Mouse (Mus musculus): ENCODE measurements around the gene Ddx47.

Ddx47 gene

DNA sequence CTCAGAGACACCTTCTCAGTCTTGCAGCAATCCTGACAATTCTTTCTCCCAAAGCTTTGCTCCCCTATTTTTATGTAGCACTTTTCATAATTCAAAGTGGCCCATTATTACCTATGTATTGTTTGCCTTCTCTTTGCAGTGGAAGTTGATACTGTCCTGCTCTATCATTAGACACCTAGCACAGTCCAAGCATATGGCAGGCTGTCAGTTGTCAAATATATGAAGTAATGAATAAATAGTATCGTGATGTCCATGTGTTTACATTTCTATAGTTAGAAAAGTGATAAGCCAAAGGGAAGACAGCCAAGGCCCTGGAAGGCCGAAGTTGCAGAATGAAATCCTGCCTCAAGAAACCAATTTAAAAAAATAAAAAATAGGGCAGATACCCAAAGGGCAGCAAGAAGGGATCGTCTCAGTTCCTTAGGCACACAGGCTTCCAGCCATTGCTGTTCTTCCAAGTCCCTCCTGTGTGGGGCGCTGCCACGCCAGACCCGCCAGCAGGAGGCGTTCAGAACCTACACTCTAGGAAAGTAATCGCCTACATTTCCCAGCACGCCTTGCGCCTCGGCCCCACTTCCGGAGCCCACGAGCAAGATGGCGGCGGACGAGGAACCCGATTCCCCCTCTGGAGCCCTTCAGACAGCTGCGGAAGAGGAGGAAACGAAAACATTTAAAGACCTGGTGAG is at the start of gene Ddx47:
TSS of gene Ddx47 (plus strand) at position 565 of the 686 bp plus-strand sequence.
- DNase-seq (ENCODE audit: low spot score): peak; percentile 97

DNA sequence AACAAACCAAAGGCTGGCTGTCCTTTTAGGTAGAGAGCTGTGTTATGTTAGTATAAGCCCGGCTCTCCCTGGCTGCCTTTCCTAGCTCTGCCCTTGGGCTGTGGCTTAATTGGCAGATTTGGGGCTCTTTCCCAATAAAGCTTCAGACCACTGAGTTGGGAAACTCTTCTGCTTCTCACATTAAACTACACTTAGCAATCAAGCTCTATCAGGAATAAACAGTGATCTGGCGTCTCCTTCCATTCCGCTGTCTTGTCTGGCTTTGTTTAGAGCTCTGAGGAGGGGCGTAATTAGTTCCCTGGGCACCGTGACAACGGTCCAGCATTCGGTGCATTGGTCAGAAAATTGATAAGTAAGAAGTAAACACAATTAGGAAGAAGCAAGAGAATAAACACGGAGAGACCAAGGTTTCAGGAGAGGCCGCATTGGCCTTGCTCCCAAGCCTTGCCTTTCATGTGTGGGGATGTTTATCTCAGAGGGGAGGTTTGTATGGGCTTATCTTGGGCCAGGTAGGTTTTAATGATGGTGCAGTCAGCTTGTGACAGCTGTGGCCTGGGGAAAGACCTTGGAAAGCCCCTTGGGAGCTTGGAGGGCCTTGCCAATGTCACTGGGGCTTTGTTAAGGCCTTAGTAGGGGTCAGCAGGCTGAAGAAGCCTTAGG is 49.4 kb upstream of the Ddx47 start:
- DNase-seq (ENCODE audit: low spot score): no peak

DNA sequence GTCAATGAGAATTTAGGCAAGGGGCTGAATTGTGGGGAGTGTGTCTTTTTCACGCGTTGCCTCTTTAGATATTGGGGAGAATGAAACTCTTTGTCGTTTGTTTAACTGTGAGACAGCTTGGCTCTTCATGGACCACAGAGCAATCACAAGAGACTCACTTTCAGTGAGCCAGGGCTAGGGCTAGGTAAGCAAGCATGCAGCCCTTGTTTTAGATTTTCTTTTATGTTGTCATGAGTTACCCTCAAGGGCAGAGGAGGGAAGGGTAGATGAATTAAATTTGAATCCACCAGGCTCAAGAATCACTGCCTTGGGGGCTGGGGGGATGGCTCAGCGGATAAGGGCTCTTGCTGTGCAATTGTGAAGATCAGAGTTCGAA is 48.9 kb upstream of the Ddx47 start:
- DNase-seq (ENCODE audit: low spot score): peak; percentile 18

DNA sequence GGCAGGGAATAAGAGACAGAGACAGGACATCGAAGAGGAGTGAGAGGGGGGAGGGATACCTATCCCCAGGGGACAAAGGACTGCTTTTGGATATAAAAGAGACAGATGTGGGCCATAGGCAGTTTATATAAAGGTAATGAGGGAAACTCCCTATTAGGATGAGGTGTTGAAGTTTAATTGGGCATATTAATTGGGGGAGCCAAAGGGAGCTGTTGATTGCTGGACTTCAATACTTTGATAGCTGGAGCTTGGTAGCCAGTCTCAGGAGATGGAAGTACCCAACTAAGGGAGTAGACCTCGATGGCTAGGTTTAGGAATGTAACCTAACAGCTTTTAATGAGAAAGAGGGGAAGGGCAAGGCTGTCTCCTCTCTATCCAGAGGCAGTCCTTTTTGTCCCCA is 47.5 kb upstream of the Ddx47 start:
- no peak for DNase-seq (ENCODE audit: low spot score)

DNA sequence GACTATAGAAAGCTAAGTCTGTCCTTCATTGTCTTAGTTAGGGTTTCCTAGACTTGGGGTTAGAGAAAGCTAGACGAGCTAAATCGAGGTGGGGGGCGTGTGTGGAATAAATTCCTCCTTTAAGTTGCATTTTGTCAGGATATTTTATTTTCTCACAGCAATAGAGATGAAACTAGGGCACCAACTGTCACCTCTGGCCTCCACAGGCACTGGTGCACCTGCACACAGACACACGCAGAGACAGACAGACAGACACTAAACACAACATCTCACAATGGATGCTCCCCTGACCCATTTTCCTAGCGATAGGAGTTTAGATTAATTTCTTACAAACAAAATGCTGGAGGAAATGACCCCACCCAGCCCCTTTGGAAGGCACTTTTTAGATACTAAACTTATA is 44.7 kb upstream of the Ddx47 start:
- DNase-seq (ENCODE audit: low spot score): no peak

DNA sequence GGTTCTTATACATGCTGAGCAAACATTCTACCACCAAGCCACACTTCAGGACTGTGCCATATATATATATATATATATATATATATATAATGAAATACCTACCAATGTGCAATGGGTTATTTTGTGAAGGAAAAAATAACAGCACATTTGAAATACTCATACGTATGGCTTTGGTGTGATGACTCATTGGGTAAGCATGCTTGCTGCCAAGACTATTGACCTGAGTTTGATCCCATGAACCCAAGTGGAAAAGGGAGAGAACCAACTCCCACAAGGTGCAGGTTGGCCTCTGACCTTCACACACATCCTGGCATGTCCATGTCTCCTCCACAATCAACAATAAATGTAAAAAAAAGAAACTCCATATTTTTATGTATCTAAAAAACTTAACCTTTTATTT is 43.1 kb upstream of the Ddx47 start:
- DNase-seq (ENCODE audit: low spot score): no peak

DNA sequence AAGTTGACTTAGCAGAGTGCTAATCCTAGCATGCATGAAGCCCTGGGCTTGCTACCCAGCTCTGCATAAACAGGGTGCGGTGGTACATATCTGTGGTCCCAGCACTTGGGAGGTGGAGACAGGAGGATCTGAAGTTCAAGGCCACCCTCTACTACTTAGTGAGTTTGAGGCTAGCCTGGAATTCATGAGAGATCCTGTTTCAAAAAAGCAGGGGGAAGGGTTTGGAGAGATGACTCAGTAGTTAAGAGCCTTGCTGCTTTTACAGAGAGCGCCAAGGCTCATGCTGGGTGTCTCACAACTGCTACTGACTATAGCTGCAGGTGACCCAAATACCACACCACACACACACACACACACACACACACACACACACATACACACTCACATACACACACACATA is 41.9 kb upstream of the Ddx47 start:
- DNase-seq (ENCODE audit: low spot score): no peak

DNA sequence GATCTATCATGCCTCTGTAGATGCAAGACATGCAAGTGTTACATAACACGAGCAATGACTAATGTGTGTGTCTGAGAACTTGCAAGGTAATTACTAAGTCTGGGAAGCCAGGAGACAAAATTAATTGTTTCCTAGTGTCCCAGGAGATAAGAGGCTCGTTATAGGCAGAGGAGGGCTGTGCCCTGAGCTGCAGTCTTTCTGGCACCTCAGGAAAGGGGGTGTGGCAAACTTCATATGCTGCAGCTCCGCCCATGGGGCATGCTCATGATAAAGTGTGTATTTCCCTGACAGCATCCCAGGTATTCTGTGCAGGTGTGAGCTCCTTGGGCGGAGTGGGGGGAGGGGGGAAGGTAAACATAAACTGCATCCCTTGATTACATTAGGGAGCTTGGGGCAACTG is 39.3 kb upstream of the Ddx47 start:
- DNase-seq (ENCODE audit: low spot score): no peak

DNA sequence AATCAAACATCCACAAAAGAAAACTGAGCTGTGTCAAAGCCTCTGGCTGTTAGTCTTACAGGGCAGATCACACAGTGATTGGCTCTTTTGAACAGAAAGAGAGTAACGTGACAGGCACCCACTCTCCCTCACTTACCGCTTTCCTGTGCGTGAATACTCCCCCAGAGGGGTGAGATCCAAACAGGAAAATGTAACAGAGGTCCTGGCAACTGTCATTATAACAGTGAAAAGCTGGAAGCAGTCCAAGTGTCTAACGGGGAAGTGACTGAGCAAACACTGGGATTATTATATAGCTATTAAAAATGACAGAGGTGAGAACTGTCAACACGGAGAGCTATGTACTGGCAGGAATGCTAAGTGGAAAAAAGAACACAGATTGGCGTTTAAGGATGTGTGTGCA is 34.8 kb upstream of the Ddx47 start:
- DNase-seq (ENCODE audit: low spot score): no peak

DNA sequence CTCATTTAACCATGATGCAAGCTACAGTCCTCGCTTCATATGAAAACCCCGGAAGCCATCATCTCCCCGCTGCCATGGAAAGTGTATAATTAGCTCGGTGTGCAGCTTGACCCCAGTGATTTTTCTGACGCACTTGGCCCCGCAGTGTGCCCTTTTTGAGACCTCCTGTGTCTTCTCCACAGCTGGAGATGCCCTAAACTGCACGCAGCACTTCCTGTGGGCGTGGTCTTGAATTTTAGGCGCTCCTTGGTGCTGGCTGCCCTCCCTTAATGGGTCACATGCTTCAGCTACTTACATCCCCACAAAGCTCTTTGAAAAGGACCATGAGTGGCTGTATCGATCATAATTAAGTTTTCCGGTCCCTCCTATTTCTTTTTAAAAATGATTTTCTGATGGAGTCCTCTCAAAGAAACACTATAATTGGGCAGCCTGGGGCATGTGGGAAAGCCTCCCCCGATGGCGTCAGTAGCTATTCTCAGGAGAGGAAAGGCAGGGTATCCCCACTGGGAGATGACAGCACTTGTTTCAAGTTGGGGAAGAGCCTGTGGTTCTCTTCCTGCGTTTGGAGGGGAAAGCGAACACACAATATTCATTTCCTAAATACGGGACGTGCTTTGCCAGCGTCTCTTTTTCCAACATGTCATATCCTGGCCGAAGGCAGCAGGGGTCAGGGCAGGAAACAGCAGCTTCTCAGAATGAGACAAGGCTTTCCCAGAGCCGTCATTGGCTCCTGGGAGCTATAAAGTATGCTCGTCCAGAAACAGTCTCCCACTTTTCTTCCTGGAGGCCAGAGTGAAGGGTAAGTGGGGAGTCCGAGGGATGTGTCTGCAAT is 30.0 kb upstream of the Ddx47 start, which contains the start of gene Apold1:
TSS of gene Apold1 (plus strand) at position 488 of the 832 bp plus-strand sequence.
- peak; percentile 39 for DNase-seq (ENCODE audit: low spot score)

DNA sequence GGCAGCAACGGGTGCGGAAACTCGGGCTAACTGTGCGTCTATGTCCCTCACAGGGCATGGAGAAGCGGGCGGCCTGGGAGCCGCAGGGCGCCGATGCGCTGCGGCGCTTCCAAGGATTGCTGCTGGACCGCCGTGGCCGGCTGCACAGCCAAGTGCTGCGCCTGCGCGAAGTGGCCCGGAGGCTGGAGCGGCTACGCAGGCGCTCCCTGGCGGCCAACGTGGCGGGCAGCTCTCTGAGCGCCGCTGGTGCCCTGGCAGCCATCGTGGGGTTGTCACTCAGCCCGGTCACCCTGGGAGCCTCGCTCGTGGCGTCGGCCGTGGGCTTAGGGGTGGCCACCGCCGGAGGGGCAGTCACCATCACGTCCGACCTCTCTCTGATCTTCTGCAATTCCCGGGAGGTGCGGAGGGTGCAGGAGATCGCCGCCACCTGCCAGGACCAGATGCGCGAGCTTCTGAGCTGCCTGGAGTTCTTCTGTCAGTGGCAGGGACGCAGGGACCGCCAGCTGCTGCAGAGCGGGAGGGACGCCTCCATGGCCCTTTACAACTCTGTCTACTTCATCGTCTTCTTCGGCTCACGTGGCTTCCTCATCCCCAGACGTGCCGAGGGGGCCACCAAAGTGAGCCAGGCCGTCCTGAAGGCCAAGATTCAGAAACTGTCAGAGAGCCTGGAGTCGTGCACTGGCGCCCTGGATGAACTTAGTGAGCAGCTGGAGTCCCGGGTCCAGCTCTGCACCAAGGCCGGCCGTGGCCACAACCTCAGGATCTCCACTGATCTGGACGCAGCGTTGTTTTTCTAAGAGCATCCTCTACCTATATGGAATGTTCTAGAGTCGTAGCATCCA is 27.7 kb upstream of the Ddx47 start:
- peak; percentile 98 for DNase-seq (ENCODE audit: low spot score)

DNA sequence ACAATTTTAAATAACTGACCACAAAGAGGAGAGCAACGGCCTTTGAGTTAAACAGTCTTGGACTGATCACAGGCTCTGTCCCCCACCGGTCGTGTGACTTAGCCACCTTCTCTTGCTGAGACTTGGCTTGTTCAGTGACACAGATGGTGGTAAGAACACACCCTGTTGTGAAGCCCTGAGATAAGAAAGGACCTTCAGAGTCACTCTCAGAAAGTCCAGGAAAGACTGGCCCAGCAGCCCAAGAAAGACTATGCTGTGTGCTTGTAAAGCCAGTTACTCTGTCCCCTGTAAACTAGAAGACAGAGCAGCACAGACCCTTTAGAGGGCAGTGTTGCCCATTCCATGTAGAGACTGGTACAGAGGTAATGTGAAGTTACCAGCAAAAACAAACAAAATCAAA is 26.7 kb upstream of the Ddx47 start:
- DNase-seq (ENCODE audit: low spot score): peak; percentile 51

DNA sequence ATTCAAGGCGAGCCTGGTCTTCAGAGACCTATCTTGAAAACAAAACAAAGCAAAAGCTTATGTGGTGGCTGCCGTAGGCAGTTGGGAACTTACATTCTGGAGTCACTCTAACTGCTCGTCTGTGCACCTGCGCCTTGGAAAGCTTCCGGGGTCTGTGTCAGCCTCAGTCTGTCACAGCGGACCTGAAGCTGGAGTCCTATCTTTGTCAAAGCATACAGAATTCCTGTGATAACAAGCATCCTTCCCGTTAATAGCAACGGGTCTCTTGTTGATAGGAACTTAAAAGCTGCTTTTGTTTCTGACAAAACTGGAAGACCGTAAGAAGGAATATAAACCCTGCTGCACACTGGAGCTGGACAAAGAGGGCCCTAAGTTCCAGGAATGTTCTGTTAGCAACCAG is 23.0 kb upstream of the Ddx47 start:
- no peak for DNase-seq (ENCODE audit: low spot score)

DNA sequence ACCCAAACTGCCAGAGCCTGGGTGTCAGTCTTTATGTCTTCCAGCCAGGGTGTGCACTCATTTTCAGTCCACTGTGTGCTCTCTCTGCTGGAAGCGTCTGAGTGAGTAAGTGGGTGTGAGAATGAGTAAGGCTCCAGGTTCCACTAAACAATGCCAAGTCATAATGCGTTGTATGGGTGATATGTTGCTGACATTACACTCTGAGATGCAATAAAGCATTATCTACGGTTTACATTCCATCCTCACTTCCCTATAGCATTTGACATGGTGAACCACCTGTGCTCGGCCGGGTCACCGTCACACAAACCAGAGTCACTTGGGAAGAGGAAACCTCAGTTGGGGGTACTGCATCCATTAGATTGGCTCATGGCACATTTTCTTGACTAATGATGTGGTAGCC is 20.7 kb upstream of the Ddx47 start:
- DNase-seq (ENCODE audit: low spot score): no peak

DNA sequence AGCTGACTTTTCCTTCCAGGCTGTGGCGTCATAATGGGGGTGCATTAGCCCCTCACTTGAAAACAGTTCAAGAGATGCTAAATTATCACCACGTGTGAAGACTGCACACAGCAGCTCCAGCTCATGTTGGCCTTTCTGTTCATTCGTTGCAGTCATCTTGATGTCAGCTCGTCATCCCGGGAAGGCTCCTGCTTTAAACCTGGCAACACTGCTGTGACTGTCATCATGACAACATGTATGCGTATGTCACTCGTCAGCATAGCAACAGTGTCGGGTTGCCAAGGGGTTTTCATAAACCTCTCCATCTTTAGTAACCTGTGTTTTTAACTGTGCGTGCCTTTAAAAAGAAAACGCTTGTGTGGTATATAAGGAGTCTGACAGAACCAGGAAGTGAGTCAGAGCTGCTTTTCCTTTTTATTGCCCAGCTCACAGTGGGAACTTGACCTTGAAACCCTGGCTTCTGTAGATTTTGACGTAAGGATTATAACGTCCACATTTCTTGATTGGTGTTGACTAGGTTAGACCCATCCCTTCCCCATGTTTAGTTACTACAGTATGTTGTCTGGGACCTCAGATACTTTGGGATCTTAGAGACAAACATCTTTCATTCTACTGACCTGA is 17.3 kb upstream of the Ddx47 start:
- no peak for DNase-seq (ENCODE audit: low spot score)

DNA sequence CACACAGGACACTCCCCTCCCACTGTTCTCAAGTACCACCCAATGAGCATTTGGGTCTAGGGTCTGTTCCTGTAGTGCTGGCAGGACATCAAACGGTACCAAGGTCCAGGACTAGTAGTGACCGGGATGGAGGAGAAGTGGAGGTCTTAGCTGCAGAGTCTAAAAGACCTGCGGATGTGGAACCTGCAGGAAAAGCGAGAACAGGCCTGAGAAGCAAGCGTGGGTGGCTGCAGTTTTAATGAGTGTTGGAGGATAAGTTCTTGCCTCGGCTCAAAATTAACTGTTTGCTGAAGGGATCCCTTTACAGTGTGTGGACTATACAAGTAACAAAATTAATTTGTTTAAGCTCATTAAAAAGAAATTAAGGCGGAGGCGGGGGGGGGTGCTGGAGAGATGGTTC is 16.4 kb upstream of the Ddx47 start:
- DNase-seq (ENCODE audit: low spot score): no peak

DNA sequence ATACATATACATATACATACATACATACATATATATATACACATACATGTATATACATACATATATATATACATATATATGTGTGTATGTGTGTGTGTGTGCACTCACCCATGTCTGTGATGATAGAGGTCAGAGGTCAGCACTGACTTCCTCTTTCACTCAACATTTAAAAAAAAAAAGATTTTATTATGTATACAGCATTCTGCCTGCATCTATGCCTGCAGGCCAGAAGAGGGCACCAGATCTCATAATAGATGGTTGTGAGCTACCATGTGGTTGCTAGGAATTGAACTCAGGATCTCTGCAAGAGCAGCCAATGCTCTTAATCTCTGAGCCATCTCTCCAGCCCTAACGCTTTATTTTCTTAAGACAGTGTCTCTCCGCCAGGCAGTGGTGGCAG is 14.5 kb upstream of the Ddx47 start:
- no peak for DNase-seq (ENCODE audit: low spot score)

DNA sequence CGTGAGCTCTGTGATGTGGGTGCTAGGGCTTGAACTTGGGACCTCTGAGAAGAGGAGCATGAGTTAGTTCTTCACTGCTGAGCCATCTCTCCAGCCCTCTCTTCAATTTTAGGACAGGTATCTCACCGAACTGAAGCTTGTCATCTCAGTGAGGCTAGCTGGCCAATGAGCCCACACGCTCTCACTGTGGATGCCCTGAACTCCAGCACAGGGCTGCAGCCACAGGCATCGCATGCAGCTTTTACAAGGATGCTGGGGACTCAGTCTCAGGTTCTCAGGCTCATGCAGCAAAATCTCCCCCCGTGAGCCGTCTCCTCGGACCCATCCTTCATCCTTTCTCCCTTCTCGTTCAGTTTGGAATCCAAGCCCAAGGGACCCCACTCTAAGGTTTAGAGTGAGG is 13.3 kb upstream of the Ddx47 start:
- DNase-seq (ENCODE audit: low spot score): no peak

DNA sequence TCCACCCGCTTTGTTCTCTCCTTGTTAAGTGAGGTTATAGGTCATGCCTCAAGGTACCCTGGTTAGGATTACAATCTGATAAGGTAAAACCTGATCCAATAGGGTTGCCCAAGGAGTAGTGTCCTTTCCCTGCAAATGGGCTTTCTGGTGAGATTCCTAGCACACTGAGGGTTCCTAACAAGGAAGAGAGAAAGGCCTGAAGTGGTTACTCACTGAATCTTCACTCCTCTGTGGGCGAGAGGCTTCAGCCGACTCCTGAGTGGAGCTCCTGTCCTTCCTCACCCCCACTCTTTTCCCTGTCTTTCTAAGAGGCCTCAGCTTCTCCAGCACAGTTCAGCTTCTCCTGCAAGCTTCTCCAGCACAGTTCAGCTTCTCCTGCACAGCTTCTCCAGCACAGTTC is 12.6 kb upstream of the Ddx47 start:
- DNase-seq (ENCODE audit: low spot score): no peak

DNA sequence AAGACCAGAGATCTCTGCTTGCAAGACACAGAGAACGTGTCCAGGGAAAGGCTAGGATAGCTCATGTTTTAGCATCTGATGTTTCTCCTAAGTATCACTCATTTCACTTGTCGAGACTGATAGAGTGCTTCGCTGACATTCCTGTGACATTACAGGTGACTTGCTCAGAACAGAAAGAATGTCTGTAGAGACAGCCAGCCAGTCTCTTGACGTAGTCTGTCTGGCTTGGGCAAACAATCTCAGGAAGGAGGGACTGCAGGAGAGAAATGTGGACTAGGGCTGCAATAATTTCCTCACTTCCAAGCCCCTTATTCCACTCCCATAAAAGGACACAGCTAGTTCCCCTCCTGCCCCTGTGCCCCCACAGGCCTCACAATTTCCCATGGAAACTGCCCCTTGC is 11.1 kb upstream of the Ddx47 start:
- DNase-seq (ENCODE audit: low spot score): no peak

DNA sequence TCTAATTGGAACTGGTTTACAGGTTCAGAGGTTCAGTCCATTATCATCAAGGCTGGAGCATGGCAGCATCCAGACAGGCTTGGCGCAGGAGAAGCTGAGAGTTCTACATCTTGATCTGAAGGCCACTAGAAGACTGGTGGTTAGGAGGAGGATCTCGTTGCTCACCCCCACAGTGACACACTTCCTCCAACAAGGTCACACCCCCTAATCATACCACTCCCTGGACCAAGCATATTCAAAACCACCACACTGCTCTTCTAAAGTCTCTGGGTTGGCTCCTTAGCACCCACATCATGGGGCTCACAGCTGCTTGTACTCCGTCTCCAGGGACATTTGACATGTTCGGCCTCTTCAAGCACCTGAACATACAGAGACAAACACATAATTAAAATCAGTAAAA is 9.4 kb upstream of the Ddx47 start:
- DNase-seq (ENCODE audit: low spot score): no peak

DNA sequence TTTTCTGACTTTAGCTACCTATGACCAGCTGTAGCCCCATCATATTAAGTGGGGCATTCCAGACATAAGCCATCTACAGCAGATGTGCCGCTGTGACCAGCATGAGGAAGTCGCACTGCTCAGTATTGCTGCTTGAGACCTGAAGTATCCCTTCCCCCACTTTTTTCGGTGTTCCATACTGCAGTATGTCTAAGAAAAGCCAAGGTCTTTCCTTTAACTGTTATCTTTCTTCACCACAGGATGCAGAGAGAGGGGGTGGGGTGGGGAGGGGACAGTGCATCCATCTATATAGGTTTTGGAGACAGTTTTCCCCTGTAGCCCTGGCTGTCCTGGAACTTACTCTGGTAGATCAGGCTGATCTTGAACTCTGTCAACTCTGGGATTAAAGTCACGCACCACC is 5.0 kb upstream of the Ddx47 start:
- no peak for DNase-seq (ENCODE audit: low spot score)
